Mouse (Mus musculus) lung, embryonic 16.5 days (tissue): ENCODE measurements around the gene Pknox2. TPM values are rescaled to one million over a fixed set of nuclear protein-coding genes. Genes with fewer than 3 reads are reported as not detected.

Experiments used
- ATAC-seq: fragments of 200-750 bp; cut with Nextera tagmentation; 2 replicates; pipeline ENCODE4 v1.8.0; 2017; ENCODE audit warnings: low read depth, mild to moderate bottlenecking, moderate library complexity
- H3K27ac ChIP-seq: fragments of 300-500 bp; sonication (generic); 2 replicates; pipeline ENCODE4 v1.5.1; 2014; ENCODE audit warnings: mild to moderate bottlenecking, control low read depth, low read length
- H3K27me3 ChIP-seq: fragments of 300-500 bp; sonication (generic); 2 replicates; pipeline ENCODE4 v1.6.1; 2014; ENCODE audit warnings: low read depth, low read length, mixed read lengths; ENCODE audit not compliant: control insufficient read depth, insufficient read depth
- H3K36me3 ChIP-seq: fragments of 300-500 bp; sonication (generic); 2 replicates; pipeline ENCODE4 v1.6.1; 2014; ENCODE audit warnings: low read length; ENCODE audit not compliant: control insufficient read depth, insufficient read depth
- H3K4me1 ChIP-seq: fragments of 300-500 bp; sonication (generic); replicated peaks from 2 replicates; pipeline ENCODE4 v1.6.1; 2014; ENCODE audit warnings: low read length, mixed read lengths; ENCODE audit not compliant: control insufficient read depth, insufficient read depth
- H3K4me2 ChIP-seq: fragments of 300-500 bp; sonication (generic); 2 replicates; pipeline ENCODE4 v1.6.1; 2014; ENCODE audit warnings: low read depth, low read length, control low read depth
- H3K4me3 ChIP-seq: fragments of 300-500 bp; sonication (generic); 2 replicates; pipeline ENCODE4 v1.5.1; 2014; ENCODE audit warnings: mild to moderate bottlenecking, low read length, control low read depth
- H3K9ac ChIP-seq: fragments of 300-500 bp; sonication (generic); 2 replicates; pipeline ENCODE4 v1.6.1; 2014; ENCODE audit warnings: low read length, control low read depth
- H3K9me3 ChIP-seq: fragments of 300-500 bp; sonication (generic); 2 replicates; pipeline ENCODE4 v1.6.1; 2016; ENCODE audit warnings: low read length; ENCODE audit not compliant: control insufficient read depth
- WGBS: fragments of 180-500 bp; shearing (Covaris S2); extraction: QIAGEN DNeasy Blood & Tissue Kit; methylation state at CpG from one replicate; pipeline ENCODE4 v1.1.7; 2014; 5-methylcytosine and 5-hydroxymethylcytosine counted together
- polyA plus RNA-seq: library from polyadenylated mRNA; unstranded; fragments of >200 nt; fragmentation: Nextera tagmentation; extraction: Ambion mirVana; gene quantifications from 2 replicates; pipeline ENCODE4 v1.2.1, GENCODE M21; 2015

Pknox2 gene
- 11.7 and 12.8 TPM in 2 replicates for polyA plus RNA-seq

- 2% methylated on average over 8 of the region's 13 CpGs for WGBS
These were observed at the start of gene Pknox2 for GRCm38 (mm10) chr9:37147359-37147685. TSS of gene Pknox2 (minus strand) at chr9:37147407.

GRCm38 (mm10) chr9:37188024-37188423, 40.8 kb upstream of the Pknox2 start:
- no peak overlapping the region for H3K9ac ChIP-seq
- H3K9me3 ChIP-seq = peaks cover 3% of the 10 kb centered on the region; the same call in 1 of the 2 replicates
- ATAC-seq = no peak
- no peak overlapping the region for H3K4me2 ChIP-seq
- no peak overlapping the region for H3K27ac ChIP-seq
- no peaks in the 10 kb centered on the region for H3K27me3 ChIP-seq
- 84% methylated on average over 3 of the region's 3 CpGs for WGBS
- no peak overlapping the region for H3K4me3 ChIP-seq
- H3K36me3 ChIP-seq = no peaks in the 10 kb centered on the region
- no peaks in the 10 kb centered on the region for H3K4me1 ChIP-seq

More at GRCm38 (mm10) chr9:37147359-37147685, at the start of gene Pknox2:
- Histone ChIP-seq H3K4me2 (peak within 1 kb of the TSS; percentile 96), H3K27ac (peak within 1 kb of the TSS; percentile 95), H3K4me3 (peak within 1 kb of the TSS; percentile 74), H3K27me3 (peaks cover 8% of the 10 kb centered on the region), H3K9me3 (no peaks in the 10 kb centered on the region), H3K4me1 (peaks cover 6% of the 10 kb centered on the region), H3K36me3 (no peaks in the 10 kb centered on the region), H3K9ac (peak within 1 kb of the TSS; percentile 91)
- ATAC-seq = peak; percentile 81

GRCm38 (mm10) chr9:37187407-37187806, 40.2 kb upstream of the Pknox2 start:
- no peak for ATAC-seq
- Histone ChIP-seq H3K4me2 (no peak overlapping the region), H3K27ac (no peak overlapping the region), H3K27me3 (no peaks in the 10 kb centered on the region), H3K4me3 (no peak overlapping the region), H3K9me3 (peaks cover 3% of the 10 kb centered on the region; the same call in 1 of the 2 replicates), H3K4me1 (no peaks in the 10 kb centered on the region), H3K36me3 (no peaks in the 10 kb centered on the region), H3K9ac (no peak overlapping the region)
- WGBS = 77% methylated on average over 5 of the region's 5 CpGs

- 72% methylated on average over 2 of the region's 2 CpGs for WGBS
- H3K4me1 ChIP-seq = peaks cover 6% of the 10 kb centered on the region; the same call in 1 of the 2 replicates
- no peak overlapping the region for H3K4me2 ChIP-seq
- no peaks in the 10 kb centered on the region for H3K9me3 ChIP-seq
- H3K27ac ChIP-seq = no peak overlapping the region
- no peak overlapping the region for H3K9ac ChIP-seq
- ATAC-seq = no peak
- H3K36me3 ChIP-seq = no peaks in the 10 kb centered on the region
- no peak overlapping the region for H3K4me3 ChIP-seq
- no peaks in the 10 kb centered on the region for H3K27me3 ChIP-seq
These were observed 36.0 kb upstream of the Pknox2 start for GRCm38 (mm10) chr9:37183176-37183575.

- H3K27me3 ChIP-seq = no peaks in the 10 kb centered on the region
- no peak for ATAC-seq
These were observed 34.4 kb upstream of the Pknox2 start for GRCm38 (mm10) chr9:37181596-37181995.

GRCm38 (mm10) chr9:37179596-37179995, 32.4 kb upstream of the Pknox2 start:
- H3K27me3 ChIP-seq = no peaks in the 10 kb centered on the region
- no peak overlapping the region for H3K4me2 ChIP-seq
- H3K27ac ChIP-seq = no peak overlapping the region
- no peak overlapping the region for H3K4me3 ChIP-seq
- H3K4me1 ChIP-seq = peaks cover 6% of the 10 kb centered on the region; the same call in 1 of the 2 replicates
- ATAC-seq = no peak
- H3K9me3 ChIP-seq = no peaks in the 10 kb centered on the region
- no peaks in the 10 kb centered on the region for H3K36me3 ChIP-seq
- H3K9ac ChIP-seq = no peak overlapping the region
- 85% methylated on average over 4 of the region's 4 CpGs for WGBS

More at GRCm38 (mm10) chr9:37181596-37181995, 34.4 kb upstream of the Pknox2 start:
- H3K27ac ChIP-seq = no peak overlapping the region
- no peaks in the 10 kb centered on the region for H3K9me3 ChIP-seq
- H3K4me3 ChIP-seq = no peak overlapping the region
- no peaks in the 10 kb centered on the region for H3K36me3 ChIP-seq
- H3K4me2 ChIP-seq = no peak overlapping the region
- no peak overlapping the region for H3K9ac ChIP-seq
- H3K4me1 ChIP-seq = peaks cover 6% of the 10 kb centered on the region; the same call in 1 of the 2 replicates
- WGBS = 62% methylated on average over 5 of the region's 5 CpGs

- H3K9ac ChIP-seq = no peak overlapping the region
- H3K9me3 ChIP-seq = no peaks in the 10 kb centered on the region
- H3K4me1 ChIP-seq = peaks cover 6% of the 10 kb centered on the region; the same call in 1 of the 2 replicates
- no peak overlapping the region for H3K27ac ChIP-seq
- no peak overlapping the region for H3K4me2 ChIP-seq
- H3K36me3 ChIP-seq = no peaks in the 10 kb centered on the region
- WGBS = 22% methylated on average over 4 of the region's 4 CpGs
- no peaks in the 10 kb centered on the region for H3K27me3 ChIP-seq
- H3K4me3 ChIP-seq = no peak overlapping the region
- ATAC-seq = no peak
These were observed 31.7 kb upstream of the Pknox2 start for GRCm38 (mm10) chr9:37178911-37179310.

- Histone ChIP-seq H3K36me3 (no peaks in the 10 kb centered on the region), H3K9me3 (no peaks in the 10 kb centered on the region), H3K4me2 (no peak overlapping the region), H3K9ac (no peak overlapping the region), H3K4me1 (peaks cover 6% of the 10 kb centered on the region; the same call in 1 of the 2 replicates), H3K27me3 (no peaks in the 10 kb centered on the region), H3K27ac (no peak overlapping the region), H3K4me3 (no peak overlapping the region)
- no peak for ATAC-seq
- WGBS = 58% methylated on average over 8 of the region's 8 CpGs
These were observed 30.3 kb upstream of the Pknox2 start for GRCm38 (mm10) chr9:37177551-37177950.

- no peak overlapping the region for H3K4me2 ChIP-seq
- no peak overlapping the region for H3K9ac ChIP-seq
- H3K27me3 ChIP-seq = no peaks in the 10 kb centered on the region
- no peak overlapping the region for H3K4me3 ChIP-seq
- ATAC-seq = 0 out of 2 replicates have a peak, but pooled peaks have one; percentile 31
- WGBS = 6% methylated on average over 5 of the region's 5 CpGs
- no peaks in the 10 kb centered on the region for H3K9me3 ChIP-seq
- no peak overlapping the region for H3K27ac ChIP-seq
- H3K36me3 ChIP-seq = no peaks in the 10 kb centered on the region
- peaks cover 6% of the 10 kb centered on the region; the same call in 1 of the 2 replicates for H3K4me1 ChIP-seq
These were observed 29.9 kb upstream of the Pknox2 start for GRCm38 (mm10) chr9:37177107-37177506.

GRCm38 (mm10) chr9:37176002-37176401, 28.8 kb upstream of the Pknox2 start:
- WGBS = 59% methylated on average over 3 of the region's 3 CpGs
- ATAC-seq = no peak
- Histone ChIP-seq H3K27ac (no peak overlapping the region), H3K4me2 (no peak overlapping the region), H3K9me3 (no peaks in the 10 kb centered on the region), H3K9ac (no peak overlapping the region), H3K4me1 (peaks cover 6% of the 10 kb centered on the region; the same call in 1 of the 2 replicates), H3K36me3 (no peaks in the 10 kb centered on the region), H3K27me3 (no peaks in the 10 kb centered on the region), H3K4me3 (no peak overlapping the region)
